Mouse (Mus musculus): ENCODE data around the gene Zbtb9. TPM values are rescaled to one million over a fixed set of nuclear protein-coding genes. Genes with fewer than 3 reads are reported as not detected.
A peak's percentile ranks its signal among the peaks of the same experiment; 100 is the strongest.

Zbtb9 gene
- total and polyA plus RNA-seq, 2 experiments from 2014 or later = 4.0 to 5.4 TPM

- ATAC-seq (ENCODE audit: insufficient read depth, low read depth) (peak; percentile 86), DNase-seq (ENCODE audit: low spot score) (peak; percentile 91)
- Histone ChIP-seq H3K27me3 (ENCODE audit: control insufficient read depth, insufficient read depth, low read length) (no peaks in the 10 kb centered on the region), H3K4me3 (ENCODE audit: low read depth, low read length) (peak overlapping the region; percentile 90), H3K4me1 (ENCODE audit: control insufficient read depth, insufficient read depth) (peaks cover 16% of the 10 kb centered on the region; the same call in 1 of the 2 replicates), H3K9ac (replicated peaks; ENCODE audit: low read depth, low read length) (peak overlapping the region; percentile 97), H3K4me2 (ENCODE audit: low read depth, low read length) (peak overlapping the region; percentile 92), H3K36me3 (replicated peaks; ENCODE audit: control insufficient read depth, insufficient read depth, low read length) (peaks cover 17% of the 10 kb centered on the region), H3K9me3 (replicated peaks; ENCODE audit: control insufficient read depth, low read length) (no peaks in the 10 kb centered on the region), H3K27ac (ENCODE audit: low read depth) (peak overlapping the region; percentile 90)
- 1% methylated on average over 19 of the region's 19 CpGs for WGBS
- TF ChIP-seq EP300 (IDR thresholded peaks at IDR 0.05; ENCODE audit: low read depth) (no peak), CTCF (IDR thresholded peaks at IDR 0.05; ENCODE audit: low read depth) (peak; percentile 85)
These were observed 55.4 kb downstream of the Zbtb9 start for GRCm38 (mm10) chr17:27028284-27028795.

- H3K27me3 ChIP-seq (ENCODE audit: control insufficient read depth, insufficient read depth, low read length) = no peaks in the 10 kb centered on the region
- H3K36me3 ChIP-seq (replicated peaks; ENCODE audit: control insufficient read depth, insufficient read depth, low read length) = peaks cover 11% of the 10 kb centered on the region; the same call in 1 of the 2 replicates
- H3K4me2 ChIP-seq (ENCODE audit: low read depth, low read length) = peak within 1 kb of the TSS; percentile 92
- ATAC-seq (ENCODE audit: insufficient read depth, low read depth) = no peak
- TF ChIP-seq EP300 (IDR thresholded peaks at IDR 0.05; ENCODE audit: low read depth) (no peak), CTCF (IDR thresholded peaks at IDR 0.05; ENCODE audit: low read depth) (no peak)
- 46% methylated on average over 4 of the region's 4 CpGs for whole genome bisulfite sequencing
- H3K27ac ChIP-seq (ENCODE audit: low read depth) = peak within 1 kb of the TSS; percentile 90
- no peak for DNase-seq (ENCODE audit: low spot score)
- H3K4me1 ChIP-seq (ENCODE audit: control insufficient read depth, insufficient read depth) = peaks cover 16% of the 10 kb centered on the region; the same call in 1 of the 2 replicates
- H3K4me3 ChIP-seq (ENCODE audit: low read depth, low read length) = peak within 1 kb of the TSS; percentile 90
- H3K9me3 ChIP-seq (replicated peaks; ENCODE audit: control insufficient read depth, low read length) = no peaks in the 10 kb centered on the region
- peak within 1 kb of the TSS; percentile 97 for H3K9ac ChIP-seq (replicated peaks; ENCODE audit: low read depth, low read length)
These were observed 55.9 kb downstream of the Zbtb9 start, which contains the start of gene Bak1 for GRCm38 (mm10) chr17:27028909-27029308. Gene Bak1 (minus strand): TSS chr17:27029009.

GRCm38 (mm10) chr17:27029431-27029830 lies 56.5 kb downstream of the Zbtb9 start:
- H3K9ac ChIP-seq (replicated peaks; ENCODE audit: low read depth, low read length) = no peak overlapping the region
- H3K4me1 ChIP-seq (ENCODE audit: control insufficient read depth, insufficient read depth) = peaks cover 16% of the 10 kb centered on the region; the same call in 1 of the 2 replicates
- no peak overlapping the region for H3K27ac ChIP-seq (ENCODE audit: low read depth)
- H3K4me2 ChIP-seq (ENCODE audit: low read depth, low read length) = no peak overlapping the region
- WGBS = 83% methylated on average over 14 of the region's 14 CpGs
- no peaks in the 10 kb centered on the region for H3K27me3 ChIP-seq (ENCODE audit: control insufficient read depth, insufficient read depth, low read length)
- no peak overlapping the region for H3K4me3 ChIP-seq (ENCODE audit: low read depth, low read length)
- TF ChIP-seq EP300 (IDR thresholded peaks at IDR 0.05; ENCODE audit: low read depth) = no peak
- no peak for TF ChIP-seq CTCF (IDR thresholded peaks at IDR 0.05; ENCODE audit: low read depth)
- 0 out of 2 replicates have a peak, but pooled peaks cover 11% of the 10 kb centered on the region for H3K36me3 ChIP-seq (replicated peaks; ENCODE audit: control insufficient read depth, insufficient read depth, low read length)
- no peak for DNase-seq (ENCODE audit: low spot score)
- ATAC-seq (ENCODE audit: insufficient read depth, low read depth) = no peak
- H3K9me3 ChIP-seq (replicated peaks; ENCODE audit: control insufficient read depth, low read length) = no peaks in the 10 kb centered on the region

- WGBS = 92% methylated on average over 4 of the region's 4 CpGs
- Histone ChIP-seq H3K4me2 (ENCODE audit: low read depth, low read length) (no peak overlapping the region), H3K36me3 (replicated peaks; ENCODE audit: control insufficient read depth, insufficient read depth, low read length) (0 out of 2 replicates have a peak, but pooled peaks cover under 1% of the 10 kb centered on the region), H3K4me1 (ENCODE audit: control insufficient read depth, insufficient read depth) (peaks cover 16% of the 10 kb centered on the region; the same call in 1 of the 2 replicates), H3K4me3 (ENCODE audit: low read depth, low read length) (no peak overlapping the region), H3K27ac (ENCODE audit: low read depth) (no peak overlapping the region), H3K9ac (replicated peaks; ENCODE audit: low read depth, low read length) (no peak overlapping the region), H3K9me3 (replicated peaks; ENCODE audit: control insufficient read depth, low read length) (no peaks in the 10 kb centered on the region), H3K27me3 (ENCODE audit: control insufficient read depth, insufficient read depth, low read length) (no peaks in the 10 kb centered on the region)
- no peak for TF ChIP-seq CTCF (IDR thresholded peaks at IDR 0.05; ENCODE audit: low read depth)
- no peak for ATAC-seq (ENCODE audit: insufficient read depth, low read depth)
- DNase-seq (ENCODE audit: low spot score) = no peak
These were observed 57.9 kb downstream of the Zbtb9 start for GRCm38 (mm10) chr17:27030896-27031295.

- ATAC-seq (ENCODE audit: insufficient read depth, low read depth) = no peak
- no peak overlapping the region for H3K9ac ChIP-seq (replicated peaks; ENCODE audit: low read depth, low read length)
- H3K27ac ChIP-seq (ENCODE audit: low read depth) = no peak overlapping the region
- peak overlapping the region; percentile 57 for H3K4me2 ChIP-seq (ENCODE audit: low read depth, low read length)
- no peak for DNase-seq (ENCODE audit: low spot score)
- no peaks in the 10 kb centered on the region for H3K36me3 ChIP-seq (replicated peaks; ENCODE audit: control insufficient read depth, insufficient read depth, low read length)
- H3K4me1 ChIP-seq (ENCODE audit: control insufficient read depth, insufficient read depth) = peaks cover 12% of the 10 kb centered on the region; the same call in 1 of the 2 replicates
- 33% methylated on average over 7 of the region's 7 CpGs for WGBS
- no peaks in the 10 kb centered on the region for H3K9me3 ChIP-seq (replicated peaks; ENCODE audit: control insufficient read depth, low read length)
- no peaks in the 10 kb centered on the region for H3K27me3 ChIP-seq (ENCODE audit: control insufficient read depth, insufficient read depth, low read length)
- no peak for TF ChIP-seq CTCF (IDR thresholded peaks at IDR 0.05; ENCODE audit: low read depth)
- no peak for TF ChIP-seq EP300 (IDR thresholded peaks at IDR 0.05; ENCODE audit: low read depth)
- H3K4me3 ChIP-seq (ENCODE audit: low read depth, low read length) = peak overlapping the region; percentile 31
These were observed 59.4 kb downstream of the Zbtb9 start for GRCm38 (mm10) chr17:27032328-27032727.

GRCm38 (mm10) chr17:27032869-27033268 lies 59.9 kb downstream of the Zbtb9 start:
- Histone ChIP-seq H3K36me3 (replicated peaks; ENCODE audit: control insufficient read depth, insufficient read depth, low read length) (no peaks in the 10 kb centered on the region), H3K9me3 (replicated peaks; ENCODE audit: control insufficient read depth, low read length) (no peaks in the 10 kb centered on the region), H3K4me2 (ENCODE audit: low read depth, low read length) (peak overlapping the region; percentile 57), H3K4me1 (ENCODE audit: control insufficient read depth, insufficient read depth) (0 out of 2 replicates have a peak, but pooled peaks cover 7% of the 10 kb centered on the region), H3K4me3 (ENCODE audit: low read depth, low read length) (peak overlapping the region; percentile 31), H3K27ac (ENCODE audit: low read depth) (no peak overlapping the region), H3K9ac (replicated peaks; ENCODE audit: low read depth, low read length) (no peak overlapping the region), H3K27me3 (ENCODE audit: control insufficient read depth, insufficient read depth, low read length) (no peaks in the 10 kb centered on the region)
- ATAC-seq (ENCODE audit: insufficient read depth, low read depth) (peak; percentile 56), DNase-seq (ENCODE audit: low spot score) (peak; percentile 30)
- TF ChIP-seq EP300 (IDR thresholded peaks at IDR 0.05; ENCODE audit: low read depth) (no peak), CTCF (IDR thresholded peaks at IDR 0.05; ENCODE audit: low read depth) (peak; percentile 91)
- 2% methylated on average over 14 of the region's 14 CpGs for WGBS
